Mouse (Mus musculus) embryonic facial prominence, embryonic 10.5 days (tissue): Measurements from ENCODE around the gene Hist1h3b. TPM values are rescaled to one million over a fixed set of nuclear protein-coding genes. Genes with fewer than 3 reads are reported as not detected.
"Not testable (repeated sequence)": the region's sequence is repeated elsewhere in the genome, so short reads cannot be mapped to it uniquely, and the experiment has no call there.

ENCODE experiments used
- DNase-seq: peaks from one replicate; pipeline ENCODE4 v3.0.0-alpha.2; 2017; ENCODE audit warnings: low spot score
- H3K27ac ChIP-seq: fragments of 300-500 bp; sonication (generic); replicated peaks from 2 replicates; pipeline ENCODE4 v1.5.1; 2016; ENCODE audit warnings: mild to moderate bottlenecking
- H3K27me3 ChIP-seq: fragments of 300-500 bp; sonication (generic); replicated peaks from 2 replicates; pipeline ENCODE4 v1.6.1; 2016; ENCODE audit warnings: low read depth, mild to moderate bottlenecking; ENCODE audit not compliant: poor library complexity, severe bottlenecking
- H3K36me3 ChIP-seq: fragments of 300-500 bp; sonication (generic); replicated peaks from 2 replicates; pipeline ENCODE4 v1.6.1; 2016; ENCODE audit warnings: mild to moderate bottlenecking, moderate library complexity
- H3K4me1 ChIP-seq: fragments of 300-500 bp; sonication (generic); 2 replicates; pipeline ENCODE4 v1.6.1; 2016
- H3K4me3 ChIP-seq: fragments of 300-500 bp; sonication (generic); 2 replicates; pipeline ENCODE4 v1.5.1; 2016; ENCODE audit warnings: mild to moderate bottlenecking, moderate library complexity
- H3K9me3 ChIP-seq: fragments of 300-500 bp; sonication (generic); 2 replicates; pipeline ENCODE4 v1.6.1; 2016; ENCODE audit warnings: mild to moderate bottlenecking
- WGBS: fragments of 180-500 bp; shearing (Covaris S2); methylation state at CpG from one replicate; pipeline ENCODE4 v1.1.7; 2016; 5-methylcytosine and 5-hydroxymethylcytosine counted together
- polyA plus RNA-seq: library from polyadenylated mRNA; unstranded; fragments of >200 nt; fragmentation: Nextera tagmentation; extraction: Ambion mirVana; gene quantifications from 2 replicates; pipeline ENCODE4 v1.2.1, GENCODE M21; 2016

Gene Hist1h3b
- polyA plus RNA-seq, 1 experiment from 2014 or later = 9.5 TPM

DNA sequence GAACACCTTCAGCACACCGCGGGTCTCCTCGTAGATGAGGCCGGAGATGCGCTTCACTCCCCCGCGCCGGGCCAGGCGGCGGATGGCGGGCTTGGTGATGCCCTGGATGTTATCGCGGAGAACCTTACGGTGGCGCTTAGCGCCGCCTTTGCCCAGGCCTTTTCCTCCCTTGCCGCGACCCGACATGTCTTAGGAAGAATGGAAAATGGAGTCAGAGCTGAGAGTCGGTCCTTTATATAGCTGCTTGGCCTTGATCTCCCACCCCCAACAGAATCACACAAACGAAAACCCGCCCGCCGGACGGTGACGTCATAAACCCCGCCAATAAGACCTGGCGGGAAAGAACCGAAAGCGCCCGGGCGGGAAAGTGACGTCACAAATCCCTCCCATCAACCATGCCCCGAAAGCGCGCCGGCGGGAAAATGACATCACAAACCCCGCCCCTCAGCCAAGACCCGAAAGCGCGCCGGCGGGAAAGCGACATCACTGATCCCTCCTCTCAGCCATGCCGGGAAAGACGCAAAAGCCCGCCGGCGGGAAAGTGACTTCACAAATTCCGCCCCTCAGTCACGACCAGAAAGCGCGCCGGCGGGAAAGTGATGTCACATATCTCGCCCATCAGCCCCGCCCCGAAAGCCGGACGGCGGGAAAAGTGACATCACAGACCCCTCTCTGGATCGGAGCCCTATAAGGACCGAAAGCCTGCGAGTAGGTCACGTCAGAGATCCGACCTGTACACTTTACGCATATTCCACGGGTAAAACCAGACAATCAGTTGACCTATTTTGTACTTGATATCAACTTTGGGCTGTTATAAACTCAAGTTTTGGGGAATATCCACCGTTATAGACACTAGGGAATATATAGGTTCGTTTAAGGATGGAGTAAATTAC lies 9.2 kb downstream of the Hist1h3b start, which contains the start of gene Hist1h4a:
TSS of gene Hist1h4a (minus strand) at position 259 of the 893 bp plus-strand sequence.
- Histone ChIP-seq H3K36me3 (no peaks in the 10 kb centered on the region), H3K4me1 (peaks cover 46% of the 10 kb centered on the region), H3K27me3 (no peaks in the 10 kb centered on the region), H3K27ac (peak within 1 kb of the TSS; percentile 92), H3K4me3 (peak within 1 kb of the TSS; percentile 70), H3K9me3 (no peaks in the 10 kb centered on the region)
- DNase-seq = peak; percentile 99
- under 1% methylated on average over 69 of the region's 72 CpGs for WGBS

DNA sequence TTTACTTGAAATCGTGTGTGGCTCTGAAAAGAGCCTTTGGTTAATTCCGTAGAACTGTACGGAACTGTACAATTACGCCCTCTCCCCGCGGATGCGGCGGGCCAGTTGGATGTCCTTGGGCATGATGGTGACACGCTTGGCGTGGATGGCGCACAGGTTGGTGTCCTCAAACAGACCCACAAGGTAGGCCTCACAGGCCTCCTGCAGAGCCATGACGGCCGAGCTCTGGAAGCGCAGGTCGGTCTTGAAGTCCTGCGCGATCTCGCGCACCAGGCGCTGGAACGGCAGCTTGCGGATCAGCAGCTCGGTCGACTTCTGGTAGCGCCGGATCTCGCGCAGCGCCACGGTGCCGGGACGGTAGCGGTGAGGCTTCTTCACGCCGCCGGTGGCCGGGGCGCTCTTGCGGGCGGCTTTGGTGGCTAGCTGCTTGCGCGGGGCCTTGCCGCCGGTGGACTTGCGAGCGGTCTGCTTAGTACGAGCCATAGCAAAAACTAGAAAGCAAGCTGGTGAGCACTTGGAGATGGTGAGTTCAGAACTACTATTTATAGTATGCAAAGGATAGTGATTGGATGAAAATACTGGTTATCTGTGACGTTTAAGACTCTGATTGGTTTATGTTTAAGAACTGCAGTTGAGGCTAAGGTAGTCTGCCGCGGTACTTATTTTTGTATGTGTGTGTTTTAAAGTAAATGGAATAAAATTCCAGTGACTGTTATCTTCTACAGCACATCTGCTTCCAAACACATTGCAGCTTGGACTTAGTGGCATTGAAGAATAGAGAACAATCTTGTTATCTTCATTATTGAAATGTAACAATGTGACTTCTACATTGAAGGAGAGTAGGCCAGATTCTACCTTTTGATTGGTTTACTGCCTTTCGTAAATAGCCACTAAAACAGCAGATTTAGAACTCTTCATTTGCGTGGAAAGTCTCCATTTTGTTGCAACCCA lies 10.1 kb downstream of the Hist1h3b start, which contains the start of gene Hist1h3a:
TSS of gene Hist1h3a (minus strand) at position 516 of the 951 bp plus-strand sequence.
- H3K9me3 ChIP-seq, H3K36me3 ChIP-seq, H3K27me3 ChIP-seq: not testable (repeated sequence)
- Histone ChIP-seq H3K4me3 (peak within 1 kb of the TSS; percentile 70), H3K27ac (peak within 1 kb of the TSS; percentile 92), H3K4me1 (peaks cover 45% of the 10 kb centered on the region)
- peak; percentile 74 for DNase-seq
- under 1% methylated on average over 38 of the region's 52 CpGs for WGBS

DNA sequence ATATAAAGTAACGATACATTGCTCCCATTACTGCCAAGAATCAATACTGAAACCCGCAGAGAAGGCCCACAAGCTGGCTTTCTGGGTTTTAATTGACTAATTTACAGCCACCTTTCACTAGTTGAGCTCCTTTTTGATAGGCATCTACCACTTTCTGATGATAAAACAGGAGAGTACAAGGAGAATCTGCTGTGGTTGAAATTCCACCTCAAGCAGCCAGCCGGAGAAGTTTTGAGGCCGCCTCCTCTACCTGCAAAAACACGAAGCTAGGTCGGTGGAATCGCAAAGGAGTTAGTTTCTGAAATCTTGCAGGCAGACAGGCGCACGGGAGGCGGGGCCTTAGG lies 11.1 kb downstream of the Hist1h3b start:
- DNase-seq = no peak
- under 1% methylated on average over 10 of the region's 10 CpGs for WGBS
- H3K27me3 ChIP-seq = no peaks in the 10 kb centered on the region
- peak overlapping the region; percentile 70 for H3K4me3 ChIP-seq
- no peaks in the 10 kb centered on the region for H3K9me3 ChIP-seq
- peak overlapping the region; percentile 92 for H3K27ac ChIP-seq
- no peaks in the 10 kb centered on the region for H3K36me3 ChIP-seq
- H3K4me1 ChIP-seq = peaks cover 36% of the 10 kb centered on the region

DNA sequence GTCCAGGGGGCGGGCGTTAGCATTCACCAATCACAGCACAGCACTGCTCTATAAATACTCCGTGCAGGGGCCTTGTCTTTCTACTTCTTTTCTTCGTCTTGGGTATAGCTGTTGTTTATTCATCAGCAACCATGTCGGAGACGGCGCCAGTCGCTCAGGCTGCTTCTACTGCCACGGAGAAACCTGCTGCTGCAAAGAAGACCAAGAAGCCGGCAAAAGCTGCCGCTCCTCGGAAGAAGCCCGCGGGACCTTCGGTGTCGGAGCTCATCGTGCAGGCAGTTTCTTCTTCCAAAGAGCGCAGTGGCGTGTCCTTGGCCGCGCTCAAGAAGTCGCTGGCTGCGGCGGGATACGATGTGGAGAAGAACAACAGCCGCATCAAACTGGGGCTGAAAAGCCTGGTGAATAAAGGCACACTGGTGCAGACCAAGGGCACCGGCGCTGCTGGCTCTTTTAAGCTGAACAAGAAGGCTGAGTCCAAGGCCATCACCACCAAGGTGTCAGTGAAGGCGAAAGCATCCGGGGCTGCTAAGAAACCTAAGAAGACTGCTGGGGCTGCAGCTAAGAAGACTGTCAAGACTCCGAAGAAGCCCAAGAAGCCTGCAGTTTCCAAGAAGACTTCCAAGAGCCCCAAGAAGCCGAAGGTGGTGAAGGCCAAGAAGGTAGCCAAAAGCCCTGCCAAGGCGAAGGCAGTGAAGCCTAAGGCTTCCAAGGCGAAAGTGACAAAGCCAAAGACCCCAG lies 11.7 kb downstream of the Hist1h3b start, which contains the start of gene Hist1h1a:
TSS of gene Hist1h1a (plus strand) at position 81 of the 738 bp plus-strand sequence.
- H3K27ac ChIP-seq = peak within 1 kb of the TSS; percentile 92
- H3K9me3 ChIP-seq = no peaks in the 10 kb centered on the region
- H3K36me3 ChIP-seq = no peaks in the 10 kb centered on the region
- WGBS = 3% methylated on average over 34 of the region's 34 CpGs
- DNase-seq = peak; percentile 94
- peaks cover 36% of the 10 kb centered on the region for H3K4me1 ChIP-seq
- no peaks in the 10 kb centered on the region for H3K27me3 ChIP-seq
- H3K4me3 ChIP-seq = peak within 1 kb of the TSS; percentile 70

DNA sequence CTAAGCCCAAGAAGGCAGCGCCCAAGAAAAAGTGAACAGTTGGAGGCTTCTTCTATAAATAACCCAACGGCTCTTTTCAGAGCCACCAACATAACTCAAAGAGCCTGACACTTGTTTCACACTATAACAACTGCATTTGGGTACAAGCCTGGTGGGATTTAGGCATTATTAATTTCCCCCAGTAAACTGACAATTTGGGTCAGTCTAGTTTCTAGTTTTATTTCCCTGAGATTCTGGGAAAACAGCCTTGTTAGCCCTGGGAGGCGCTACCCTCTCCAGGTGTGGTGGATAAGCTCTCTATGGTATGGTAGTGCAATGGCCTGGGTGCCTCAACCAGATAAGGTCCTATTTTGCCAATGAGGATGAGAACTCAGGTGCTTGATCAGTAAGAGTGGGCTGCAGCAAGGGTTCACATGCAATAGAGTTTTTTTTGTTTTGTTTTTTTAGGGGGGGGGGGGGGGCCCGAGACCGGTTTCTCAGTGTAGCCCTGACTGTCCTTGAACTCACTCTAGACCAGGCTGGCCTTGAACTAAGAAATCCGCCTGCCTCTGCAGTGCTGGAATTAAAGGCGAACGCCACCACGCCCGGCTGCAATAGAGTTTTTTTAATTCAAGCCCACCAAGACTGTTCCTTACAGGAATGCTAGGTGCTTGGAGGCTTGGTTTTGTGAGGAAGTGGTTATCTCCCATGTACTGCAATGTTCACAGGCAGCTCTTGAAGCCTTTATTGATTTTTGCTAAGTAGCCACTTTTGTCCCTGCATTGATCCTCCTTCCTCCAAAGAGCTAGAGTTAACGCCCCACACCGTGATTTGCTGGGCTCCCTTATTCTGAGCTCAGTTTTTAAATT lies 12.5 kb downstream of the Hist1h3b start:
- WGBS = 35% methylated on average over 12 of the region's 12 CpGs
- H3K27me3 ChIP-seq = no peaks in the 10 kb centered on the region
- H3K4me3 ChIP-seq = peak overlapping the region; percentile 70
- no peaks in the 10 kb centered on the region for H3K36me3 ChIP-seq
- no peaks in the 10 kb centered on the region for H3K9me3 ChIP-seq
- H3K4me1 ChIP-seq = peaks cover 33% of the 10 kb centered on the region
- peak; percentile 43 for DNase-seq
- peak overlapping the region; percentile 92 for H3K27ac ChIP-seq

DNA sequence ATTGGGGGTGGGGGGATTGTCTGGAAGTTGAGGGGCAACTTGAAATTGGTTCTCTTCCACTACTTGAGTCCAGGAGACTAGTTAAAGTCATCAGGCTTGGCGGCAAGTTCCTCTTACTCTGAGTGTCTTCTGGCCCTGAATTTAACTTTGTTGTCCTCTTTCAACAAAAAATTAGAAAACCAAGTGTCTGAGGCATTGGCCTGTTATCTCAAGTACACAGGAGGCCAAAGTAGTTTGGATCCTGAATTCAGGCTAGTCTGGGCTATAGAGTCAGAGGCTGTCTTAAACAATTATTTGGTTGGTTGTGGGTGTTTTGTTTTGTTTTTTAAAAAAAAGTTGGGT lies 13.1 kb downstream of the Hist1h3b start:
- Histone ChIP-seq H3K4me1 (peaks cover 28% of the 10 kb centered on the region), H3K4me3 (peak overlapping the region; percentile 70), H3K27ac (peak overlapping the region; percentile 92; the same call in 1 of the 2 replicates), H3K36me3 (no peaks in the 10 kb centered on the region), H3K27me3 (no peaks in the 10 kb centered on the region), H3K9me3 (no peaks in the 10 kb centered on the region)
- DNase-seq = no peak
- 67% methylated on average over 1 of the region's 1 CpGs for WGBS

DNA sequence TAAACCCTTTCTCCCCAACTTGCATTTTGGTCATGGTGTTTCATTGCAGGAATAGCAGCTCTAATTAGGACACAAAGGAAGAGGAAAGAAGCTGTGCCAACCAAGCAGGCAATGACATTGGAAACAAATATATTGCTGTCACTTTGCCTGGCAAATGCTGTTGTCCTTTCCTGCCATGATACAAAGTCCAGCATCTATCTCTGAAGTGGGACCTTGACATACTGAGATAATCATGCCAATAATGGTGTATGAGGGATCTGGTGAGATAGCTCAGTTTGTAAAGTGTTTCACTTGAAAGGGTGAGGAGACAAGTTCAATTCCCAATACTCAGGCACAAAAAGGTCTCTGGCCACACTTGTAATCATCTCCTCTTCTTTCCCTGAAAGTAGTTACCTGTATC lies 14.7 kb downstream of the Hist1h3b start:
- Histone ChIP-seq H3K9me3 (no peaks in the 10 kb centered on the region), H3K4me3 (no peak overlapping the region), H3K4me1 (peaks cover 28% of the 10 kb centered on the region), H3K36me3 (no peaks in the 10 kb centered on the region), H3K27ac (no peak overlapping the region), H3K27me3 (no peaks in the 10 kb centered on the region)
- no peak for DNase-seq

DNA sequence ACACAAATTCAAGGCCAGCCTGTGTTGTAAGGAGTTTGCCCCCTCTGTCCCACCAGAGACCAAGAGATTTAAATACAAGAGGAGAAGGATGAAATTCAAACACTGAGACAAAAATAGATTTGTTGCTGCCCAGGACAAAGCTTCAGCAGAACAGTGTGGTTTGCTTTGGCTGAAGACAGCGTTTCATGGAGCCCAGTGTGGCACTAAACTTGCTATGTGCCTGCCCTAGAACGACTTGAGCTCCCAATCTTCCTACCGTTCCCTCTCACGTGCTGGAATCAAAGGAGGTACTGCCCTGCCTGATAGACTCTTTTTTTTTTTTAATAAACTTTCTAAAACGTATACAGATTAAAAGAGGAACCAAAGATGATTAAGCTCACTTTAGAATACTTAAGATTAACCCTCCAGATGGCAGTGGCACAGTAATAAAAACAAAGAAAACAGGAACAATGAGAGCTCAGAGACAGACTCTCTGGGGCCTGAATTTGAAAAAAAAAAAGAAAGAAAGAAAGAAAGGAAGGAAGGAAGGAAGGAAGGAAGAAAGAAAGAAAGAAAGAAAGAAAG lies 16.8 kb downstream of the Hist1h3b start:
- no peaks in the 10 kb centered on the region for H3K36me3 ChIP-seq
- peaks cover 23% of the 10 kb centered on the region for H3K4me1 ChIP-seq
- H3K27me3 ChIP-seq = no peaks in the 10 kb centered on the region
- no peaks in the 10 kb centered on the region for H3K9me3 ChIP-seq
- 51% methylated on average over 5 of the region's 5 CpGs for WGBS
- no peak overlapping the region for H3K4me3 ChIP-seq
- H3K27ac ChIP-seq = no peak overlapping the region
- no peak for DNase-seq

DNA sequence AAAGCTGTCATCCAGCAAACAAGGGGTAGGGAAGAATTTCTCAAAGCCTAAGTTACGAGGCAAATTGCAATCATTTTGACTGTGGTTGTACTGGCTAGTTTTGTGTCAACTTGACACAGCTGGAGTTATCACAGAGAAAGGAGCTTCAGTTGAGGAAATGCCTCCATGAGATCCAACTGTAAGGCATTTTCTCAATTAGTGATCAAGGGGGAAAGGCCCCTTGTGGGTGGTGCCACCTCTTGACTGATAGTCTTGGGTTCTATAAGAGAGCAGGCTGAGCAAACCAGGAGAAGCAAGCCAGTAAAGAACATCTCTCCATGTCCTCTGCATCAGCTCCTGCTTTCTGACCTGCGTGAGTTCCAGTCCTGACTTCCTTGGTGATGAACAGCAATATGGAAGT lies 17.5 kb downstream of the Hist1h3b start, which contains the start of gene Trim38:
TSS of gene Trim38 (plus strand) at position 301 of the 400 bp plus-strand sequence.
- peaks cover 16% of the 10 kb centered on the region for H3K4me1 ChIP-seq
- not testable (repeated sequence) for H3K36me3 ChIP-seq
- WGBS = 84% methylated on average over 2 of the region's 2 CpGs

DNA sequence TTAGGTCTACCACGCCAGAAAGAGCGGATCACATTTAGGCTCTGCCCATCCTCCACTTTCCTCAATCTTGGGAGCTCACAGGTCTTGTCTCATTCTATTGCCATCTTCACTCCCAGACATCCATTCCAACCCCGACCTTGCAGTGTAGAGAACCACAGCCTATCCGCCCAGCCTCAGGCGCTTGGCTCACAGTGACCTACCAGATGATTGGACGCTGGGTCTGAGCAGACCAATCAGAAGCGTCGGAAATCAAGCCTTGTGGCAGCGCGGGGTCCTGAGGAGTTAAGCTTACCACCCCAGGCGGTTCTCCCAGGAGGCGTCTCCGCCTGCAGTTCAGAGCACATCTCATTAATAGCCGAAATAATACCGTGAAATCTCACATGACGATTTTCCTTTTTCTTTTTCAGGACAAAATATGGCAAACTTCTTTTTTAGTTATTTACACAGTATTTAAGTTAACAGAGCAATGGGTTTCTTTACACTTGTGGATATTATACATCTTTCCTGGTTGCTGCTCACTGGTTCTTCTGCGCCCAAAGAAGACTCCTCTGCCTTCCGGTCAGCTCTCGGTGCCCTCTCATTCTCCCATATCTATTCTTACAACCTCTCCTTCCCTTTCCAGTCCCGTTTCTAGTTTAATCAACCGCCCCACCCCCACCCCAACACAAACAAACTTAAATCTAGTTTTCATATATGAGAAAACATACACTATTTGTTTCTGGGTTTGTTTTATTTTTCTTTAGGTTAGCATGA lies 20.7 kb downstream of the Hist1h3b start:
- 25% methylated on average over 21 of the region's 21 CpGs for WGBS
- H3K27ac ChIP-seq = no peak overlapping the region; the same call in 1 of the 2 replicates
- DNase-seq = peak; percentile 78
- H3K36me3 ChIP-seq = no peaks in the 10 kb centered on the region
- peaks cover 14% of the 10 kb centered on the region for H3K4me1 ChIP-seq
- peak overlapping the region; percentile 42 for H3K4me3 ChIP-seq
- H3K9me3 ChIP-seq = no peaks in the 10 kb centered on the region
- H3K27me3 ChIP-seq = no peaks in the 10 kb centered on the region

More for the DNA sequence above, 17.5 kb downstream of the Hist1h3b start, which contains the start of gene Trim38:
- H3K27me3 ChIP-seq, H3K4me3 ChIP-seq, H3K9me3 ChIP-seq, DNase-seq, H3K27ac ChIP-seq: not testable (repeated sequence)
